Mouse (Mus musculus) bone marrow, adult 2 months (tissue): ENCODE measurements around the gene Aldh16a1.

Experiments
- CTCF ChIP-seq: fragments of 200-500 bp; IDR thresholded peaks from 2 replicates; pipeline ENCODE4 v1.5.1; 2011; ENCODE audit warnings: low read length, control low read depth; ENCODE audit not compliant: control insufficient read depth, insufficient read depth
- POLR2A ChIP-seq: fragments of 200-500 bp; IDR thresholded peaks from 2 replicates; pipeline ENCODE4 v1.6.1; 2011; ENCODE audit warnings: low read depth, mild to moderate bottlenecking, control low read depth, low read length, borderline replicate concordance; ENCODE audit not compliant: control insufficient read depth

- TF ChIP-seq CTCF = no peak
- TF ChIP-seq POLR2A = no peak
These were observed 3.1 kb upstream of the Aldh16a1 start for GRCm38 (mm10) chr7:45157459-45157858.
